Mouse (Mus musculus) CH12.LX (cell line): Measurements from ENCODE around the gene Slc44a3.

Experiments used
- CTCF ChIP-seq, 2 experiments: IDR thresholded peaks in 1 of 2; conservative IDR thresholded peaks in 1 of 2; 2 replicates each; pipeline ENCODE4 v1.5.1; 2011 to 2012; ENCODE audit warnings: low read depth in 2 of 2, low read length in 2 of 2, improper control_type of control experiment in 1 of 2, inconsistent platforms in 1 of 2, mild to moderate bottlenecking in 1 of 2, moderate library complexity in 1 of 2
- HCFC1 ChIP-seq: IDR thresholded peaks from 2 replicates; pipeline ENCODE4 v1.6.1; 2012; ENCODE audit warnings: low read depth, mild to moderate bottlenecking, inconsistent platforms, low read length, improper control_type of control experiment
- IRF4 ChIP-seq: IDR thresholded peaks from 2 replicates; pipeline ENCODE4 v1.6.1; 2014; ENCODE audit warnings: low read depth, mild to moderate bottlenecking, inconsistent platforms, low read length, improper control_type of control experiment
- MYC ChIP-seq: IDR thresholded peaks from 2 replicates; pipeline ENCODE4 v1.6.1; 2011; ENCODE audit warnings: low read depth, mild to moderate bottlenecking, improper control_type of control experiment, low read length
- POLR2A ChIP-seq: IDR thresholded peaks from 2 replicates; pipeline ENCODE4 v1.6.1; 2011; ENCODE audit warnings: low read depth, mild to moderate bottlenecking, improper control_type of control experiment, low read length
- RCOR1 ChIP-seq: conservative IDR thresholded peaks from 2 replicates; pipeline ENCODE4 v1.6.1; 2012; ENCODE audit warnings: low read depth, mild to moderate bottlenecking, inconsistent platforms, low read length, improper control_type of control experiment
- TBP ChIP-seq: conservative IDR thresholded peaks from 2 replicates; pipeline ENCODE4 v1.6.1; 2011; ENCODE audit warnings: low read depth, low read length, improper control_type of control experiment
- UBTF ChIP-seq: IDR thresholded peaks from 2 replicates; pipeline ENCODE4 v1.6.1; 2012; ENCODE audit warnings: low read depth, mild to moderate bottlenecking, inconsistent platforms, low read length, improper control_type of control experiment, moderate library complexity
- USF1 ChIP-seq: IDR thresholded peaks from 2 replicates; pipeline ENCODE4 v1.6.1; 2014; ENCODE audit warnings: low read depth, mild to moderate bottlenecking, inconsistent platforms, low read length, improper control_type of control experiment
- USF2 ChIP-seq: conservative IDR thresholded peaks from 2 replicates; pipeline ENCODE4 v1.6.1; 2011; ENCODE audit warnings: low read depth, low read length, improper control_type of control experiment
- ZKSCAN1 ChIP-seq: IDR thresholded peaks from 2 replicates; pipeline ENCODE4 v1.6.1; 2012; ENCODE audit warnings: low read depth, inconsistent platforms, low read length, improper control_type of control experiment, borderline replicate concordance
- ZMIZ1 ChIP-seq: IDR thresholded peaks from 2 replicates; pipeline ENCODE4 v1.6.1; 2012; ENCODE audit warnings: low read depth, mild to moderate bottlenecking, inconsistent platforms, low read length, improper control_type of control experiment
- ZNF384 ChIP-seq: IDR thresholded peaks from 2 replicates; pipeline ENCODE4 v1.6.1; 2012; ENCODE audit warnings: low read depth, low read length, improper control_type of control experiment, inconsistent platforms

- TF ChIP-seq USF1 (no peak), POLR2A (no peak), ZNF384 (no peak), TBP (no peak), HCFC1 (no peak), CTCF (conservative IDR thresholded peaks at IDR 0.05 in 1 of 2, IDR thresholded peaks at IDR 0.05 in 1 of 2; ENCODE audit: low read depth in 2 of 2, low read length in 2 of 2) (no peak), ZMIZ1 (no peak), USF2 (no peak), ZKSCAN1 (no peak), UBTF (no peak), IRF4 (no peak), MYC (no peak), RCOR1 (no peak)
Observed at GRCm38 (mm10) chr3:121441504-121441903, 90.7 kb downstream of the Slc44a3 start.
